In genomic region chr2:43931687-43932086, GRCm38 (mm10) we compare ENCODE assay signal across 25 mouse cellular contexts.
DNase-seq lines count a peak whose midpoint lies in the region; ATAC-seq and TF ChIP-seq lines count a peak whose summit lies in the region.
"Had no signal": no experiment of that assay in that cellular context is flagged by ENCODE, and none has a peak within 500 bp of the region (broad histone marks: within the 10 kb centered on the region; RNA-seq: fewer than 3 reads in every experiment).

No protein-coding gene starts in this region.

- no peak overlapping the region for H3K27ac ChIP-seq in ES-E14 (ENCODE audit: insufficient read depth, low read depth, low read length, poor library complexity, severe bottlenecking)
- H3K27ac ChIP-seq: hindbrain, embryonic 10.5 days; intestine, embryonic 15.5 days; layer of hippocampus, adult 2 months; limb, embryonic 13.5 days; lung, embryonic 15.5 days; neural tube, embryonic 12.5 days had no signal

- ATAC-seq in granulocyte monocyte progenitor cell, adult 5-6 weeks (replicated peaks; ENCODE audit: poor library complexity, severe bottlenecking) = no peak
- ATAC-seq: forebrain, embryonic 16.5 days; hindbrain, embryonic 16.5 days; intestine, embryonic 15.5 days; midbrain, embryonic 16.5 days had no signal

- no peaks in the 10 kb centered on the region for H3K9me3 ChIP-seq in ES-E14 (ENCODE audit: control insufficient read depth, insufficient read depth, low read depth, low read length)
- H3K9me3 ChIP-seq: hindbrain, embryonic 10.5 days; intestine, embryonic 15.5 days; limb, embryonic 13.5 days; lung, embryonic 15.5 days; neural tube, embryonic 12.5 days had no signal

- in situ Hi-C loops in ES-E14 (cut with MboI; ENCODE audit: low sequenced_read_pairs in 2 of 2, unreplicated experiment in 2 of 2) = no loop called here

- H3K4me3 ChIP-seq in ES-E14 (ENCODE audit: insufficient read depth in 1 of 2, low read depth in 1 of 2, low read length in 2 of 2, poor library complexity in 1 of 2, severe bottlenecking in 1 of 2) = peak overlapping the region; percentile 79 to 88
- H3K4me3 ChIP-seq: erythroblast, embryonic 14.5 days; hindbrain, embryonic 10.5 days; intestine, embryonic 15.5 days; layer of hippocampus, adult 2 months; limb, embryonic 13.5 days; lung, embryonic 15.5 days; neural tube, embryonic 12.5 days had no signal

- H3K9ac ChIP-seq in ES-E14 (ENCODE audit: insufficient read depth, low read depth, low read length, poor library complexity, severe bottlenecking) = 0 out of 2 replicates have a peak overlapping the region, but pooled peaks have one; percentile 84
- H3K9ac ChIP-seq: intestine, embryonic 15.5 days; limb, embryonic 13.5 days; lung, embryonic 15.5 days; neural tube, embryonic 12.5 days had no signal

- no peaks in the 10 kb centered on the region for H3K36me3 ChIP-seq in ES-E14 (ENCODE audit: control insufficient read depth, insufficient read depth, low read length, poor library complexity, severe bottlenecking)
- H3K36me3 ChIP-seq: hindbrain, embryonic 10.5 days; intestine, embryonic 15.5 days; limb, embryonic 13.5 days; lung, embryonic 15.5 days; neural tube, embryonic 12.5 days had no signal

- peak; percentile 2 for DNase-seq in retina, postnatal 1 day
- DNase-seq in retina, embryonic 14.5 days (ENCODE audit: low spot score) = no peak
- peak; percentile 70 for DNase-seq in ES-E14 (ENCODE audit: low read depth, low spot score)
- DNase-seq in WW6 (ENCODE audit: low read depth, low spot score) = peak; percentile 31
- DNase-seq in urinary bladder, adult 18-20 months (ENCODE audit: low spot score in 2 of 2) = no peak
- DNase-seq in layer of hippocampus, postnatal 14 days (ENCODE audit: low spot score in 2 of 2) = no peak
- DNase-seq: adrenal gland, postnatal 25 days; cerebellum, adult 11-12 months; cerebellum, adult 9-11 months; heart, postnatal 14 days; kidney, adult 2 months; kidney, postnatal 36 days; lung, postnatal 36 days; right cerebral cortex, postnatal 14 days had no signal

- no peaks in the 10 kb centered on the region for H3K4me1 ChIP-seq in ES-E14 (ENCODE audit: control insufficient read depth in 2 of 2, insufficient read depth in 2 of 2, low read length in 2 of 2, poor library complexity in 1 of 2)
- H3K4me1 ChIP-seq: hindbrain, embryonic 10.5 days; intestine, embryonic 15.5 days; limb, embryonic 13.5 days; lung, embryonic 15.5 days; neural tube, embryonic 12.5 days had no signal

TF ChIP-seq in ES-E14, 5 proteins besides CTCF, POLR2A, EP300 and RAD21:
- TF ChIP-seq MAFK (IDR thresholded peaks at IDR 0.05; ENCODE audit: insufficient read depth, low read depth, low read length) = no peak
- TF ChIP-seq CHD2 (IDR thresholded peaks at IDR 0.05; ENCODE audit: low read depth, low read length) = peak; percentile 65; the same call in 1 of the 2 replicates
- no peak for TF ChIP-seq ZNF384 (IDR thresholded peaks at IDR 0.05; ENCODE audit: low read depth, low read length)
- TF ChIP-seq ZC3H11A (IDR thresholded peaks at IDR 0.05; ENCODE audit: borderline replicate concordance, low read depth, low read length) = no peak
- no peak for TF ChIP-seq HCFC1 (IDR thresholded peaks at IDR 0.05; ENCODE audit: borderline replicate concordance, insufficient read depth, low read length)

Comparison
In these comparisons a context has a peak if more than half of its experiments do, and no peak if none do; other contexts are left out.
1. DNase-seq: peak in retina, postnatal 1 day (single experiment), ES-E14 (single experiment) and WW6 (single experiment); none in retina, embryonic 14.5 days (single experiment), urinary bladder, adult 18-20 months (0 of 2) and layer of hippocampus, postnatal 14 days (0 of 2).